Mouse (Mus musculus): ENCODE data around the gene Gm5788. TPM values are rescaled to one million over a fixed set of nuclear protein-coding genes. Genes with fewer than 3 reads are reported as not detected.
"Not testable (repeated sequence)": the region's sequence is repeated elsewhere in the genome, so short reads cannot be mapped to it uniquely, and the experiment has no call there.

The Gm5788 gene
- not detected for polyA plus RNA-seq (2021)

DNA sequence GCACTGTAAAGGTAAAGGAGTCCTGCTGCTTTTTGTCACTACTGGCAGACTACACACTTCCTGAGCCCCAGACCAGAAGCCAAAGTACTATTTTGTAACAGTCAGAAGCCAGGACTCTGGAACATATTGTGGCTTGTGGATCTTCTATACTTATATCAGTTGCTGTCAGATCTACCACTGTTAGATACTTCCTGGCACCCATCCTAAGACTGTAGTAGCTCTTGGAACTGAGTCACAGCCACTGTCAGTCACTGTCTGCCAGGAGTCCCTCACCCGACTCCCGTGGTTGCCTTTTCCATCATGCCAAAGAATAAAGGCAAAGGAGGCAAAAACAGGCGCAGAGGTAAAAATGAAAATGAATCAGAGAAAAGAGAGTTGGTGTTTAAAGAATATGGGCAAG is at the start of gene Gm5788:
Gene Gm5788 (plus strand): TSS at position 301 of the 400 bp plus-strand sequence.
- in situ Hi-C loops (cut with MboI; ENCODE audit: low pct_unique_long_range_greater_than_20kb); POLR2A ChIA-PET; CTCF ChIA-PET: not testable (repeated sequence)

DNA sequence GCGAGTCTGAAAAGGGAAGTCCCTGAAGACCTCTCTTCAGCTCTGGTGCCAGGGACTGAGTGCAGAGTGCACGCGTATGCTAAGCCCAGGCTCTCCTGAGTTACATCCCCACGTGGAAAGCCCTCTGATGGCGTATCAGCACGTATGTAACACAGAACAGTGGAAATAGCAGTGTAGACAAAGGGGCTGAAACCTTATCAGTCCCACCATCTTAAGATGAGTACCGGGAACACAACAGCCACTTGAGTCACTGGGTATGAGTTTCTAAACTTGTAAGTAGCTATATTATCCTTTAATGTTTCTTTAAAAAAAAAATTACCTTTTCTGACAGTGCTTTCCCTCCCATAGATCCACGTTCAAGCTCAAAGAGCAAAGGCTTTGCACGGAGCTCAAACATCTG is 45.1 kb upstream of the Gm5788 start:
- in situ Hi-C loops (cut with MboI; ENCODE audit: low pct_unique_long_range_greater_than_20kb) = loop anchor here (5.0 kb wide), 1 partner anchor 1303 kb away; no protein-coding TSS in a partner anchor
- ATAC-seq = no peak
- CTCF ChIA-PET = no interaction called here
- H3K27me3 ChIP-seq = no peaks in the 10 kb centered on the region
- no peak for TF ChIP-seq CTCF (IDR thresholded peaks at IDR 0.05)
- POLR2A ChIA-PET = no interaction called here
- DNase-seq (ENCODE audit: low read depth, low spot score) = no peak

More for the DNA sequence above, at the start of gene Gm5788:
- ATAC-seq; H3K27me3 ChIP-seq; DNase-seq (ENCODE audit: low read depth, low spot score): not testable (repeated sequence)

DNA sequence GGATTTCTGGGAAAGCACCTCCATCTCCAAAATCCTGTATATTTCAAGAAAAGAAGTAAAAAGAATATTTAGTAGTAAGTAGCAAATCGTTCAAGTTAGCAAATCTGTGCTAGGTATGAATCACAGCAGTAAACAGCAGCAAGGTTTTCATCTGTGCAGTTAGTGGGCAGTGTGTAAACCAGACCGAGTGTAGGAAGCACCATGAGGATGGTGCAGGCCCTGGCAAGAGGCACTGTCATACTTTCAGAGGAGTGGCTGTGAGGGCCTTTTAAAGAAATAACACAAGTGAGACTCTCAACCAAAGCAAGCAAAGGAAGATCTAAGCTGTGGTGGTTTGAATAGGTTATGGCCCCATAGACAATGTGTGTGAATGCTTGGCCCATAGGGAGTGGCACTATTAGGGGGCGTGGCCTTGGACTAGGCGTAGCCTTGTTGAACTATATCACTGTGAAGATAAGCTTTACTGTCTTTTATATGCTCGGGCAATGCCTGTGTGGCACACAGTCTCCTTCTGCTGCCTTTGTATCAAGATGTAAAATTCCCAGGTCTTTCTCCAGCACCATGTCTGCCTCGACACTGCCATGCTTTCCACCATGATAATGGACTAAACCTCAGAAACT is 29.7 kb upstream of the Gm5788 start:
- no peak for TF ChIP-seq CTCF (IDR thresholded peaks at IDR 0.05)
- H3K27me3 ChIP-seq = no peaks in the 10 kb centered on the region
- in situ Hi-C loops (cut with MboI; ENCODE audit: low pct_unique_long_range_greater_than_20kb) = no loop called here
- ChIA-PET POLR2A (no interaction called here), CTCF (no interaction called here)
- DNase-seq (ENCODE audit: low read depth, low spot score) = no peak
- ATAC-seq = no peak

DNA sequence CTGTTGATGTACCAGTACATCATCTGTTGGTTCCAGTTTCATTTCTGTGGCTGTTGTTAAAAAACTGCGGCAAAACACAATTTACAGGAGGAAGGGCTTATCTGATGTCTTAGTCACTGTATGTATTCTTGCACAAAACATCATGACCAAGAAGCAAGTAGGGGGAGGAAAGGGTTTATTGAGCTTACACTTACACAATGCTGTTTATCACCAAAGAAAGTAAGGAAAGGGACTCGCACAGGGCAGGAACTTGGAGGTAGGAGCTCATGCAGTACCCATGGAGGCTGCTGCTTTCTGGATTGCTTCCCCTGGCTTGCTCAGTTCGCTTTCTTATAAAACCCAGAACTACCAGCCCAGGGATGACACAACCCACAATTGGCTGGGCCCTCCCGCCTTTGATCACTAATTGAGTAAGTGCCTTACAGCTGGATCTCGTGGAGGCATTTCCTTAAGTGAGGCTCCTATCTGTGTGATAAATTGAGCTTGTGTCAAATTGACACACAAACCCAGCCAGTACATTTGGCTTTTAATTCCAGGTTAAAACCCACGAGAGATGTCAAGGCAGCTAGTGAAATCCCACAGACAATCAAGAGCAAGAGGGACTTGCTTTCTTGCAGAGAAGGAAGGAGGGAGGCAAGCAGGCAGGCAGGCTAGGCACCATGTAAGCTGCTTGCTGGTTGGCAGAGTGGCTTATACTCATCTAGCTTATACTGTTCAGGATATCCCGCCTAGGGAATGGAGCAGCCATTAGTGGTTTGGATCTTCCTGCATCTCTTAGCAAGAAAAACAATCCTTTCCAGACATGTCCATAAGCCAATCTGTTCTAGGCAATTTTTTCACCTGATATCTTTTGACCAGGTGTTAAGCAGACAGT is 24.0 kb upstream of the Gm5788 start:
- no peaks in the 10 kb centered on the region for H3K27me3 ChIP-seq
- no peak for DNase-seq (ENCODE audit: low read depth, low spot score)
- CTCF ChIA-PET = interaction anchor here (0.7 kb wide), 1 partner anchor 18 kb away, joined by 3 read pairs; no protein-coding TSS in a partner anchor
- no peak for ATAC-seq
- in situ Hi-C loops (cut with MboI; ENCODE audit: low pct_unique_long_range_greater_than_20kb) = no loop called here
- TF ChIP-seq CTCF (IDR thresholded peaks at IDR 0.05) = no peak
- POLR2A ChIA-PET = interaction anchor here (1.3 to 1.8 kb wide), 2 partner anchors 19 to 27 kb away, joined by 4 to 8 read pairs; partner anchors contain the start of genes Alkbh1 and Slirp

DNA sequence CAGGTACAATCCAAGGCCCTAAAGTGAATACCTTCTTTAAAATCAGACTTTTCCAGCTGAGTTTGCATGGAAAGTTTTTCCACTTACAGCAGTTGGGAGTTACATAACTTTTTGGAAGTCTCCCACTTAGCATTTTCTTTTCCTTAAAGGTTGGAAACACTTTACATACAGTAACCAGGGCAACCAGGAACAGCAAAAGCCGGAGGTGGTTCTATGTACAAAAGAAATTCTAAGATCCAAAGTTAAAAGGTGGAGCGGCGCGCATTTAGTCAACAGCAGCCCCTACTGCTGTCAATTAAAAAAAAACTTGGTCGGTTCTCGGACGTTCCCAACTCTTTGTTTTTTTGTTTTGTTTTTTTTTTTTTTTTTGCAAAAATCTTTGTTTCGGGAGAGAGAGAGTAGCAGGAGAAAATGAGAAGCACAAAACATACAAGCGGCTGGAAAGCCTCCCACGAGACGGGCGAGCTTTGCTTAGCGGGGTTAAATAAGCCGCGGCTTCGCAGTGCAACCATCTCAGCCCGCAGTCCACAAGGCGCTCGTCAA is 23.0 kb upstream of the Gm5788 start:
- in situ Hi-C loops (cut with MboI; ENCODE audit: low pct_unique_long_range_greater_than_20kb) = no loop called here
- ChIA-PET CTCF (interaction anchor here (0.7 kb wide), 1 partner anchor 19 kb away, joined by 3 read pairs; no protein-coding TSS in a partner anchor), POLR2A (interaction anchor here (1.3 to 1.8 kb wide), 2 partner anchors 20 to 28 kb away, joined by 4 to 8 read pairs; partner anchors contain the start of genes Alkbh1 and Slirp)
- no peak for TF ChIP-seq CTCF (IDR thresholded peaks at IDR 0.05)
- no peaks in the 10 kb centered on the region for H3K27me3 ChIP-seq
- ATAC-seq (peak; percentile 36), DNase-seq (ENCODE audit: low read depth, low spot score) (no peak)

DNA sequence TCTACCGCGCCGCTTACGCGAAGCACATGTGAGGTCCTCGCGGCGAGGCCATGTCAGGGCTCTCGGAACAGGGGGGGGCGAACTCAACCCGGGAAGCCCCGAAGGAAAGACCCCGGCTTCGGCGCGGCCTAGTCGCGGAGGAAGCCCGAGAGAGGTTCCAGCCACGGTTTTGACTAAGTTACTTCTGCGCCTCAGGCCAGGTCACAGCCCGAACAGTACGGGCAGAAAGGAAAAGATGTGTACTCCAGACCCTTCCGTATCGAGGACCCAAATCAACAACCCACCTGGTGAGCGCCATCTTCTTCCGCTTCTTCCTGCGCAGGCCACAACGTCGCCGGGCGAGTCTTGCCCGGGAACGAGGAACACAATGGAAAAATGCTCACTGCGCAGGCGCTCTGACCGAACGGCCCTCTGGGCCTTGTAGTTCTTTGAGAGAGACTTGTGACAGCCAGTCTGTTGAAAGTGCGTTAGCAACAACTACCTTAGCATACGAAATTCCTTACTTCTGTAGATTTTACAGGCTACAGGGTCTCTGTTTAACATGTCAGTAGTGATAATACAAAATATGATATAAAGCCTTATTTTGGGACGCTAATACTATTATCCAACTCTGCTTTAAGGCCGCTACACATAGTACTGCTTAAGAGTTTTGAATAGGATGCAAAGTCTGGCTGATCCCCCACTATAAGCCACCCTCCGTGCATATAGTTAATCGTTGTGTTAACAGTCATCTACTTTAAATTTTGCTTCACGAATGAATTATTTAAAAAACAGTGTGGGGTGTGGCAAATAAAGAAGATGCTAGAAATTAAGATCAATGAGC is 22.3 kb upstream of the Gm5788 start, which contains the start of gene Snw1:
Gene Snw1 (minus strand): TSS at position 311 of the 823 bp plus-strand sequence.
- ChIA-PET POLR2A (interaction anchor here (1.8 kb wide), 1 partner anchor 29 kb away, joined by 8 read pairs; the partner anchor contains the start of genes Alkbh1 and Slirp), CTCF (no interaction called here)
- in situ Hi-C loops (cut with MboI; ENCODE audit: low pct_unique_long_range_greater_than_20kb) = no loop called here

DNA sequence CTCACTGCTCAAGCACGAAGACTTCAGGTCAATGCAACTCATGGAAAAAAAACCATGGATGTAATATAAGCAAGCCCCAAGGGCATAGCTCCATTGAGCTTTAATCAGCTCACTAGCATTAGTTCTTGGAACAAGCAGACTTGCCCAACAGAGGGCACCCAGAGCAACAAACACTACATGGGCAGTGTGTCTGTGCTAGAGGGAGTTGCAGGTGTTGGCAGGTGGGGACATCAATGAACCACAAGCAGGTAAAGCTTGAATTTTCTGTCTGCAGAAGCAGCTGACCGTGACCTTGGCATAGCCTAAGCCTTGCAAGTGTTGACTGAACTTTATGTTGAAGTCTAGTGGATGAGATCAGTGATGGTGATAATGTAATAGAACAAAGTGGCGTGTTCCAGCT is 19.8 kb upstream of the Gm5788 start:
- CTCF ChIA-PET = no interaction called here
- ATAC-seq = no peak

More for the DNA sequence above, 22.3 kb upstream of the Gm5788 start, which contains the start of gene Snw1:
- DNase-seq (ENCODE audit: low read depth, low spot score) (peak; percentile 71), ATAC-seq (peak; percentile 90)
- H3K27me3 ChIP-seq = no peaks in the 10 kb centered on the region
- no peak for TF ChIP-seq CTCF (IDR thresholded peaks at IDR 0.05)

DNA sequence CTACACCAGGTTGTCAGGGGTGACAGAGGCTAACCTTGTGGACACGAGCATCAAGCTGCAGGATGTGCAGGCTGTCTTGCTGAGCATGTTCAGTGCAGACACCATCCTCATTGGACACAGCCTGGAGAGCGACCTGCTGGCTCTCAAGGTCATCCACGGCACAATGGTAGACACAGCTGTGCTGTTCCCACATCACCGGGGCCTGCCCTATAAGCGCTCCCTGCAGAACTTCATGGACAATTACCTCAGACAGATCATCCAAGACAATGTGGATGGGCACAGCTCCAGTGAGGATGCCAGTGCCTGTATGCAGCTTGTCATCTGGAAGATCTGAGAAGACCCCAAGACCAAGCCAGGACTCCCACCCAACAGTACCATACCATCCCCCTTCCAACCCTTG is 12.0 kb upstream of the Gm5788 start:
- H3K27me3 ChIP-seq; POLR2A ChIA-PET; in situ Hi-C loops (cut with MboI; ENCODE audit: low pct_unique_long_range_greater_than_20kb); ATAC-seq; CTCF ChIA-PET; DNase-seq (ENCODE audit: low read depth, low spot score): not testable (repeated sequence)

More for the DNA sequence above, 19.8 kb upstream of the Gm5788 start:
- no peak for TF ChIP-seq CTCF (IDR thresholded peaks at IDR 0.05)
- DNase-seq (ENCODE audit: low read depth, low spot score) = no peak
- POLR2A ChIA-PET = no interaction called here
- in situ Hi-C loops (cut with MboI; ENCODE audit: low pct_unique_long_range_greater_than_20kb) = no loop called here
- H3K27me3 ChIP-seq = no peaks in the 10 kb centered on the region

DNA sequence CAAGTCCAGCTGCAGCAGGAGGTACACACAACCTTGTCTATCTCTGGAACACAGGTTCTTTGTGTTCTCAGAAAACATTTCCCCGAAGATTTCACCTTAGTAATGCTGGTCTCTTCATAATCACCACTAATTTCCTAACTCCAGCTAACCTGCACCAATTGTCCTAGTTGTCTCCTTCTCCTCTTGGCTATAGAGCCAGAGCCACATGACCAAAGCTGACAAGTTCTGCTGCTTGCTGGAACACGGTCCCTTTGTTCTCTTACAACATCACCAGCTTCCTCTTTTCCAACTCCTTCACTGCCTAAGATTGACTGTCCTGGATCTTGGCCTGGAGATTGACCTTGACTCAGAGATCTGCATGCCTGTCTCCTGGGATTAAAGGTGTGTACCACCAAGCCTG is 5.8 kb upstream of the Gm5788 start:
- CTCF ChIA-PET; DNase-seq (ENCODE audit: low read depth, low spot score); H3K27me3 ChIP-seq; POLR2A ChIA-PET; ATAC-seq; in situ Hi-C loops (cut with MboI; ENCODE audit: low pct_unique_long_range_greater_than_20kb): not testable (repeated sequence)

DNA sequence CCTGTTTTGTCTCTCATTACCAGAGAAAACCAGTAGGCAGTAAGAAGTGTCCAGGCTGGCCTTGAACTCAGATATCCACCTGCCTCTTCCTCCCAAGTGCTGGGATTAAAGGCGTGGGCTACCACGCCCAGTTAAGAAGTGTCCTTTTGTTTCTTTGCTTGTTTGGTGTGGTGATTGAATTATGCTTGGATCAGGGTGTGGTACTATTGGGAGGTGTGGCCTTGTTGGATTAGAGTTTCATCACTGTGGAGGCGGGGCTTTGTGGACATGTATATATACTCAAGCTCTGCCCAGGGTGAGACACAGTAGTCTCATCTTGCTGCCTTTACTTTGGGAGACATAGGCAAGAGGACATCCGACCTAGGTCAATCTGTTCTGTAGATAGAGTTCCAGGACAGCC is 19.5 kb downstream of the Gm5788 start, which contains the start of gene Gm8300:
Gene Gm8300 (plus strand): TSS at position 301 of the 400 bp plus-strand sequence.
- CTCF ChIA-PET; H3K27me3 ChIP-seq; DNase-seq (ENCODE audit: low read depth, low spot score); POLR2A ChIA-PET; in situ Hi-C loops (cut with MboI; ENCODE audit: low pct_unique_long_range_greater_than_20kb); ATAC-seq: not testable (repeated sequence)

DNA sequence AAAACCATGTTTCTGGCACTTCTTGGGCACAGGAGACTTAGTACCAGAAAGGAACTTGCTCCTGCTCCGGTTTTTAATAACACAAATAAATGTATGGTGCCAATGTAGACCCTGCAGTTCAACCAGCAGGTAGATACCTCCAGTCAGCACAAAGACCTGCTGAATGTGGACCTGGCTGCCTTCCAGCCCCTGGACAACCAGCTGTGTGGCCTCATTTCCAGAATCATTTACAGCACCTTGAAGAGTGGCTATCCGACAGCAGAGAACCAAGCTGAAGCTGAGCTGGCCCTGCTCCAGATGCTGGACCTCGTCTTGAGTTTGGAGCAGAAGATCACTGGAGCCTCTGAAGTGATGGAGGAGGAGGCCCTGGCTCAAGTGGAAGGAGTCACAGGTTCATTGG is 25.1 kb downstream of the Gm5788 start:
- CTCF ChIA-PET = not testable (repeated sequence)

More for the DNA sequence above, 25.1 kb downstream of the Gm5788 start:
- POLR2A ChIA-PET; DNase-seq (ENCODE audit: low read depth, low spot score); H3K27me3 ChIP-seq; in situ Hi-C loops (cut with MboI; ENCODE audit: low pct_unique_long_range_greater_than_20kb); ATAC-seq: not testable (repeated sequence)
